Mouse (Mus musculus) hindbrain, embryonic 16.5 days (tissue): ENCODE results near the gene Gm17428. TPM values are rescaled to one million over a fixed set of nuclear protein-coding genes. Genes with fewer than 3 reads are reported as not detected.

Experiments used
- ATAC-seq: fragments of 200-750 bp; cut with Nextera tagmentation; 2 replicates; pipeline ENCODE4 v1.8.0; 2017; ENCODE audit warnings: moderate TSS enrichment, moderate library complexity
- H3K27ac ChIP-seq: fragments of 300-500 bp; sonication (generic); 2 replicates; pipeline ENCODE4 v1.5.1; 2014; ENCODE audit warnings: low read depth, mild to moderate bottlenecking, control low read depth, low read length, moderate library complexity
- H3K27me3 ChIP-seq: fragments of 300-500 bp; sonication (generic); replicated peaks from 2 replicates; pipeline ENCODE4 v1.6.1; 2014; ENCODE audit warnings: low read length; ENCODE audit not compliant: control insufficient read depth, insufficient read depth
- H3K36me3 ChIP-seq: fragments of 300-500 bp; sonication (generic); 2 replicates; pipeline ENCODE4 v1.6.1; 2014; ENCODE audit warnings: mild to moderate bottlenecking, low read length, moderate library complexity, mixed read lengths; ENCODE audit not compliant: control insufficient read depth, insufficient read depth
- H3K4me1 ChIP-seq: fragments of 300-500 bp; sonication (generic); 2 replicates; pipeline ENCODE4 v1.6.1; 2014; ENCODE audit warnings: low read depth, low read length; ENCODE audit not compliant: control insufficient read depth, insufficient read depth
- H3K4me2 ChIP-seq: fragments of 300-500 bp; sonication (generic); 2 replicates; pipeline ENCODE4 v1.6.1; 2014; ENCODE audit warnings: mild to moderate bottlenecking, low read length, control low read depth, moderate library complexity
- H3K4me3 ChIP-seq: fragments of 300-500 bp; sonication (generic); 2 replicates; pipeline ENCODE4 v1.5.1; 2014; ENCODE audit warnings: mild to moderate bottlenecking, low read length, control low read depth, moderate library complexity
- H3K9ac ChIP-seq: fragments of 300-500 bp; sonication (generic); 2 replicates; pipeline ENCODE4 v1.6.1; 2014; ENCODE audit warnings: low read depth, mild to moderate bottlenecking, control low read depth, low read length, moderate library complexity
- H3K9me3 ChIP-seq: fragments of 300-500 bp; sonication (generic); 2 replicates; pipeline ENCODE4 v1.6.1; 2014; ENCODE audit warnings: mild to moderate bottlenecking, low read length, moderate library complexity; ENCODE audit not compliant: control insufficient read depth
- WGBS: fragments of 180-500 bp; shearing (Covaris S2); extraction: QIAGEN DNeasy Blood & Tissue Kit; methylation state at CpG from one replicate; pipeline ENCODE4 v1.1.7; 2014; 5-methylcytosine and 5-hydroxymethylcytosine counted together
- microRNA counts: library from miRNA; unstranded; fragments of <30 nt; microRNA quantifications from one replicate; lab custom pipeline; 2016
- microRNA-seq: library from miRNA; unstranded; fragments of <30 nt; microRNA quantifications from one replicate; pipeline ENCODE4, GENCODE M21; 2017
- polyA plus RNA-seq: library from polyadenylated mRNA; unstranded; fragments of >200 nt; fragmentation: Nextera tagmentation; extraction: Ambion mirVana; gene quantifications from 2 replicates; pipeline ENCODE4 v1.2.1, GENCODE M21; 2015

The Gm17428 gene
- polyA plus RNA-seq, 1 experiment from 2014 or later, result not detected

DNA sequence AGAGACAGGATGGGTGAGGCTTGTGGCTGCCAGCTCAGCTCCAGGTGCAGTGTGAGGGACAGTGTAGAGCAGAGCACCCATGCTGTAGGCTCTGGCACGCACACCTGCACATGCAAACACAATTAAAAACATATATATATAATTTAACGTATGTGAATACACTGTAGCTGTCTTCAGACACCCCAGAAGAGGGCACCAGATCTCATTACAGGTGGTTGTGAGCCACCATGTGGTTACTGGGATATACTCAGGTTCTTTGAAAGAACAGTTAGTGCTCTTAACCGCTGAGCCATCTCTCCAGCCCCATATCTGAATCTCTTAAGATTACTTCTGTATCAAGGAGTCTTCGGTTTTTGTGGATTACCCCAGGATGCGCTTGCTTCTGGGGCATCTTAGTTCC, 48.8 kb downstream of the Gm17428 start:
- WGBS, result 81% methylated on average over 5 of the region's 5 CpGs
- no peak overlapping the region for H3K9ac ChIP-seq
- H3K4me3 ChIP-seq, result no peak overlapping the region
- no peak for ATAC-seq
- no peaks in the 10 kb centered on the region for H3K9me3 ChIP-seq
- H3K27ac ChIP-seq, result no peak overlapping the region
- peaks cover 19% of the 10 kb centered on the region for H3K36me3 ChIP-seq
- H3K4me2 ChIP-seq, result no peak overlapping the region
- peaks cover 22% of the 10 kb centered on the region for H3K4me1 ChIP-seq
- H3K27me3 ChIP-seq, result no peaks in the 10 kb centered on the region

MicroRNAs within 50 kb of the gene (microRNA counts, 519-probe panel; counts per million panel counts)
- 1,996 counts per million, percentile 28 among the panel's probes with 10 or more counts for microRNA mmu-miR-208a (lab: Ali Mortazavi, UCI)
- microRNA mmu-miR-208b (lab: Ali Mortazavi, UCI), result not detected

Small RNA genes lying within 50 kb of the gene (microRNA-seq; reads per million reads assigned to microRNA genes)
- 0.83 reads per million for gene Mir208a
- 12.1 reads per million, percentile 28 among the genes with 10 or more reads in this experiment for gene Mir208b

Other genes with a start within 250 kb of the Gm17428 start
- gene Slc7a8, start 195.0 kb upstream of the Gm17428 start, polyA plus RNA-seq, result 8.6 and 11.2 TPM in 2 replicates
- gene Rnf212b, start 162.8 kb upstream of the Gm17428 start, polyA plus RNA-seq, result 0.20 TPM in 1 of 2 replicates, not detected in the other
- gene Homez, start 106.0 kb upstream of the Gm17428 start, polyA plus RNA-seq, result 11.2 and 12.9 TPM in 2 replicates
- 4.1 and 5.3 TPM in 2 replicates for gene Ppp1r3e, start 99.4 kb upstream of the Gm17428 start, polyA plus RNA-seq
- 4.8 and 5.9 TPM in 2 replicates for gene Bcl2l2, start 93.6 kb upstream of the Gm17428 start, polyA plus RNA-seq
- gene Gm20521, start 93.5 kb upstream of the Gm17428 start, polyA plus RNA-seq, result 0.14 TPM in 1 of 2 replicates, not detected in the other
- gene Pabpn1, start 84.4 kb upstream of the Gm17428 start, polyA plus RNA-seq, result 127 and 130 TPM in 2 replicates
- 254 and 275 TPM in 2 replicates for gene Slc22a17, start 63.8 kb upstream of the Gm17428 start, polyA plus RNA-seq
- gene Efs, start 50.8 kb upstream of the Gm17428 start, polyA plus RNA-seq, result 14.2 and 15.5 TPM in 2 replicates
- 1.3 TPM in 2 replicates for gene Il25, start 44.2 kb upstream of the Gm17428 start, polyA plus RNA-seq
- gene Cmtm5, start 40.7 kb upstream of the Gm17428 start, polyA plus RNA-seq, result 17.0 and 28.5 TPM in 2 replicates
- 1.6 and 1.8 TPM in 2 replicates for gene Myh6, start 10.0 kb upstream of the Gm17428 start, polyA plus RNA-seq
- gene Myh7, start 17.7 kb downstream of the Gm17428 start, polyA plus RNA-seq, result 8.5 and 10.6 TPM in 2 replicates
- 48.2 and 50.6 TPM in 2 replicates for gene Ngdn, start 38.5 kb downstream of the Gm17428 start, polyA plus RNA-seq
- gene Zfhx2, start 115.4 kb downstream of the Gm17428 start, polyA plus RNA-seq, result 18.4 and 20.5 TPM in 2 replicates
- gene Thtpa, start 117.9 kb downstream of the Gm17428 start, polyA plus RNA-seq, result 34.4 and 36.1 TPM in 2 replicates
- 6.9 and 7.7 TPM in 2 replicates for gene Ap1g2, start 129.7 kb downstream of the Gm17428 start, polyA plus RNA-seq
- 31.8 and 32.3 TPM in 2 replicates for gene Jph4, start 140.0 kb downstream of the Gm17428 start, polyA plus RNA-seq
- gene Dhrs2, start 245.1 kb downstream of the Gm17428 start, polyA plus RNA-seq, result 1.4 and 1.9 TPM in 2 replicates